Mouse (Mus musculus) ES-E14 (cell line): ENCODE results near the gene Clstn1.
A peak's percentile ranks its signal among the peaks of the same experiment; 100 is the strongest.

Experiments used
- HCFC1 ChIP-seq: IDR thresholded peaks from 2 replicates; pipeline ENCODE4 v1.6.1; 2012; ENCODE audit warnings: low read length, inconsistent platforms, borderline replicate concordance; ENCODE audit not compliant: insufficient read depth
- ZC3H11A ChIP-seq: IDR thresholded peaks from 2 replicates; pipeline ENCODE4 v1.6.1; 2012; ENCODE audit warnings: low read depth, mild to moderate bottlenecking, inconsistent platforms, low read length, borderline replicate concordance
- ZNF384 ChIP-seq: IDR thresholded peaks from 2 replicates; pipeline ENCODE4 v1.6.1; 2012; ENCODE audit warnings: low read depth, low read length, inconsistent platforms

- TF ChIP-seq HCFC1: no peak
- TF ChIP-seq ZNF384: peak; percentile 12; the same call in 1 of the 2 replicates
- TF ChIP-seq ZC3H11A: no peak
These were observed 16.0 kb downstream of the Clstn1 start for GRCm38 (mm10) chr4:149602236-149602635.
